Mouse (Mus musculus) C2C12 (cell line): ENCODE data around the gene Apeh. TPM values are rescaled to one million over a fixed set of nuclear protein-coding genes. Genes with fewer than 3 reads are reported as not detected.

ENCODE experiments used
- H3K27me3 ChIP-seq: one replicate; pipeline ENCODE4 v1.6.1; 2011; ENCODE audit not compliant: control insufficient read depth, insufficient read depth, insufficient read length
- H3K36me3 ChIP-seq: one replicate; pipeline ENCODE4 v1.6.1; 2011; ENCODE audit not compliant: control insufficient read depth, insufficient read depth
- H3K4me3 ChIP-seq: one replicate; pipeline ENCODE4 v1.5.1; 2011; ENCODE audit warnings: mild to moderate bottlenecking, control low read depth; ENCODE audit not compliant: poor library complexity, insufficient read depth, severe bottlenecking
- H3K79me2 ChIP-seq: one replicate; pipeline ENCODE4 v1.6.1; 2011; ENCODE audit not compliant: control insufficient read depth, insufficient read depth
- H3K79me3 ChIP-seq: one replicate; pipeline ENCODE4 v1.6.1; 2011; ENCODE audit warnings: low read depth, control low read depth
- H3ac ChIP-seq: one replicate; pipeline ENCODE3; 2011; ENCODE audit warnings: low read depth; ENCODE audit not compliant: control insufficient read depth, insufficient read length
- CEBPB ChIP-seq: IDR thresholded peaks from one replicate; pipeline ENCODE4 v1.6.1; 2011; ENCODE audit warnings: low read depth, mild to moderate bottlenecking, control low read depth, moderate library complexity
- CTCF ChIP-seq: IDR thresholded peaks from one replicate; pipeline ENCODE4 v1.5.1; 2011; ENCODE audit not compliant: control insufficient read depth, insufficient read depth, insufficient read length
- FOSL1 ChIP-seq: IDR thresholded peaks from one replicate; pipeline ENCODE4 v1.8.0; 2011; ENCODE audit warnings: mild to moderate bottlenecking, low read length; ENCODE audit not compliant: poor library complexity, insufficient read depth, severe bottlenecking
- MAX ChIP-seq: IDR thresholded peaks from one replicate; pipeline ENCODE4 v1.6.1; 2011; ENCODE audit warnings: mild to moderate bottlenecking, control low read depth
- MYOD1 ChIP-seq: IDR thresholded peaks from one replicate; pipeline ENCODE4 v1.6.1; 2011; ENCODE audit warnings: low read depth; ENCODE audit not compliant: control insufficient read depth, insufficient read length
- MYOG ChIP-seq: IDR thresholded peaks from one replicate; pipeline ENCODE4 v1.6.1; 2011; ENCODE audit not compliant: control insufficient read depth, insufficient read length; ENCODE audit errors: extremely low read depth
- USF1 ChIP-seq: IDR thresholded peaks from one replicate; pipeline ENCODE4 v1.6.1; 2011; ENCODE audit warnings: low read depth, mild to moderate bottlenecking, control low read depth, moderate library complexity
- polyA plus RNA-seq: library from polyadenylated mRNA; unstranded; fragments of >200 nt; fragmentation: generic; extraction: Trizol; gene quantifications from one replicate; pipeline ENCODE4 v1.2.1, GENCODE M21; 2012; ENCODE audit warnings: missing spikeins

The Apeh gene
- polyA plus RNA-seq, 1 experiment: 49.1 TPM

DNA sequence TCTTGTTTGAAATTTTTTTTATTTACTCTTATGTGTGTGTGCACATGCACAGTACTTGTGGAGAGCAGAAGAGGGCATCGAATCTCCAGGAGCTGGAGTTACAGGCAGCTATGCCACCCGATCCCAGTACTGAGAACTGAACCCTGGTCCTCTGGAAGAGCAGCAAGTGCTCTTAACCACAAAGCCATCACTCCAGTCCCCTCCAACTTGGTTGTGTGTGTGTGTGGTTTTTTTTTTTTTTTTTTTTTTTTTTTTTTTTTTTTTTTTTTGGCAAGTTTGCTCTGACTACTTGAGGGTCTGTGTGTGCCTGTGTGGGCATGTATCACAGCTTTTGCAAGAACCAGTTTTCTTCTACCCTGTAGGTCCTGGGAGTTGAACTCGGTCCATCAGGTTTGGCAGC is 38.0 kb upstream of the Apeh start:
- Histone ChIP-seq H3K79me3 (no peaks in the 10 kb centered on the region), H3K79me2 (no peaks in the 10 kb centered on the region), H3K4me3 (no peak overlapping the region), H3K27me3 (no peaks in the 10 kb centered on the region), H3K36me3 (no peaks in the 10 kb centered on the region), H3ac (no peak overlapping the region)
- TF ChIP-seq MYOD1 (no peak), MYOG (no peak), USF1 (no peak), MAX (no peak), CEBPB (no peak), FOSL1 (no peak), CTCF (no peak)

GRCm38 (mm10) chr9:108131502-108131901 is 37.1 kb upstream of the Apeh start:
- no peak for TF ChIP-seq CEBPB
- no peak for TF ChIP-seq USF1
- TF ChIP-seq FOSL1: no peak
- TF ChIP-seq MYOG: no peak
- no peak for TF ChIP-seq MYOD1
- TF ChIP-seq CTCF: no peak
- TF ChIP-seq MAX: no peak
- no peaks in the 10 kb centered on the region for H3K36me3 ChIP-seq
- no peaks in the 10 kb centered on the region for H3K27me3 ChIP-seq
- H3K79me2 ChIP-seq: no peaks in the 10 kb centered on the region
- no peak overlapping the region for H3K4me3 ChIP-seq
- H3K79me3 ChIP-seq: no peaks in the 10 kb centered on the region
- H3ac ChIP-seq: no peak overlapping the region

- no peaks in the 10 kb centered on the region for H3K36me3 ChIP-seq
- TF ChIP-seq CEBPB (no peak), USF1 (no peak), MYOD1 (no peak), CTCF (no peak), MYOG (no peak), FOSL1 (no peak), MAX (no peak)
These were observed 34.9 kb upstream of the Apeh start for GRCm38 (mm10) chr9:108129042-108129948.

DNA sequence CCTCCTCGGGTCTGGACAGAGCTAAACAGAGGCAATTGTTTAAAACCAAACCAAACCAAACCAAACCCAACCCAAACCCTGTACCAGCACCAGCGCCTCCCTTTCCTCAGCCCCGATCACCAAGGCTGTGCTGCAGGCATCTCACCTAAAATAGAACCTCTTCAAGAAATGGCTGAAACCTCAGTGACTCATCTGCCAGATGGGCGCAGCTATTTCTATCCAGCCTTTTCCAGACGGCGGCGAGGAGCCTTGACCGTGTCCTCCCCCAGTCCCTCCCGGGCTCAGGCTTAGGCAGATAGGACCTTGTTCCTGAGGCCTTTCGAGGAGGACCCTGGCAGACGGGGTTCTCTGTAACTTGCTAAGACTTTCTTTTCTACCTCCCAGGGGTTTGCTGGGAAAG is 33.8 kb upstream of the Apeh start:
- H3ac ChIP-seq: no peak overlapping the region
- no peak for TF ChIP-seq CTCF
- no peak for TF ChIP-seq CEBPB
- TF ChIP-seq MYOD1: no peak
- no peak for TF ChIP-seq USF1
- no peak for TF ChIP-seq MYOG
- TF ChIP-seq MAX: no peak
- TF ChIP-seq FOSL1: no peak
- H3K79me3 ChIP-seq: no peaks in the 10 kb centered on the region
- H3K27me3 ChIP-seq: no peaks in the 10 kb centered on the region
- no peak overlapping the region for H3K4me3 ChIP-seq
- H3K36me3 ChIP-seq: no peaks in the 10 kb centered on the region
- H3K79me2 ChIP-seq: no peaks in the 10 kb centered on the region

More at GRCm38 (mm10) chr9:108129042-108129948, 34.9 kb upstream of the Apeh start:
- Histone ChIP-seq H3K27me3 (no peaks in the 10 kb centered on the region), H3ac (no peak overlapping the region), H3K79me2 (no peaks in the 10 kb centered on the region), H3K4me3 (no peak overlapping the region), H3K79me3 (no peaks in the 10 kb centered on the region)

- H3K79me3 ChIP-seq: no peaks in the 10 kb centered on the region
These were observed 32.2 kb upstream of the Apeh start for GRCm38 (mm10) chr9:108126436-108127180.

More at GRCm38 (mm10) chr9:108126436-108127180, 32.2 kb upstream of the Apeh start:
- Histone ChIP-seq H3ac (no peak overlapping the region), H3K79me2 (no peaks in the 10 kb centered on the region), H3K27me3 (no peaks in the 10 kb centered on the region), H3K4me3 (no peak overlapping the region), H3K36me3 (no peaks in the 10 kb centered on the region)
- TF ChIP-seq CEBPB (no peak), FOSL1 (no peak), CTCF (no peak), MAX (no peak), MYOG (no peak), USF1 (no peak), MYOD1 (no peak)
